Mouse (Mus musculus) gastrocnemius, postnatal 36 days (tissue): ENCODE data around the gene Fem1a. TPM values are rescaled to one million over a fixed set of nuclear protein-coding genes. Genes with fewer than 3 reads are reported as not detected.

Experiments
- DNase-seq, 2 experiments: peaks; one replicate each; pipeline ENCODE4 v3.0.0; 2022
- intact Hi-C: fragments of 180-260 bp; cut with DNase I; formaldehyde crosslinking; loops from one replicate; pipeline ENCODE4 v1.15.1; 2025
- long read RNA-seq, 2 experiments: library from polyadenylated mRNA; stranded (forward); transcript quantifications; one replicate each; pipeline ENCODE4 v2.0.0; 2021
- total RNA-seq, 2 experiments: library from RNA; stranded (reverse); gene quantifications; 2 replicates each; pipeline ENCODE4 v1.2.3; 2021

The Fem1a gene
- 100 to 1,000 TPM; 152 TPM for total RNA-seq
- long read RNA-seq, experiment 1, full-length matches to known transcripts = 251 of 260 reads
- long read RNA-seq, experiment 1, partial matches to known transcripts = 5 of 260 reads
- long read RNA-seq, experiment 1, other reads (novel, unspliced or antisense) = 4 of 260 reads
- long read RNA-seq, experiment 2, full-length matches to known transcripts = 293 of 305 reads
- long read RNA-seq, experiment 2, partial matches to known transcripts = 6 of 305 reads
- long read RNA-seq, experiment 2, other reads (novel, unspliced or antisense) = 6 of 305 reads

- DNase-seq = peak; percentile 82 to 88
- intact Hi-C loops = no loop called here
Observed at GRCm38 (mm10) chr17:56256239-56256881, at the start of gene Fem1a. Fem1a (plus strand) TSS chr17:56256810.

DNA sequence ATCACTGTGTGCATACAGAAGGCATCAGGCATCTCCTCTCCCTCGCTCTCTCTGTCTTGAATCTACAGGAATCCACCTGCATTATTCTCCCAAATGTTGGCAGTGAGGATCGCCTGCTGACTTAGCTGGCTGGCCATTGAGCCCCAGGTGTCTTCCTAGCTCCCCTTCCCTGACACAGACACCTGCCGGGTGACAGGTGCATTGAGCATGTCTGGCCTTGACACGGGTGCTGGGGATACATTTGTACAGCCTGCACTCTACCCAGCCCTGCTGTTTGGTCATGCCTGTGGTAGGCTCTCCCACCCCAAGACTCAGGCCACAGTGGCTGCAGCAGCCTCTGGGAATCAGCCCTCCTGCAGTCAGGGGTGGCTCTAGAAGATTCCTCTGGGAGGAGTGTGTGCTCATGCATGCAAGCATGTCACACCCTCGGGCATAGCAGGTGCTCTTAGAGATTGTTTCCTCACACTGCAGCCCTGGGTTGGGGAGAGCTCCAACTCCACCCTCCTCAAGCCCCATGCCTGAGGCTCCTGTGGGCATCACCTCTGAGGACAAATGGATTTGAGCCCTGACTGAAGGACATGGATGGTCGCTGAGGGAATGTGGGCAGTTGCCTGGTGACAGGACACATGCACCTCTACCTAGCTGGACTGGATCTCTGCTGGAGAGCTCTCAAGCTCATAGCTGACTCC, 49.5 kb upstream of the Fem1a start:
- intact Hi-C loops = loop anchor here (5.0 kb wide), 1 partner anchor 100 kb away; no protein-coding TSS in a partner anchor
- no peak for DNase-seq

DNA sequence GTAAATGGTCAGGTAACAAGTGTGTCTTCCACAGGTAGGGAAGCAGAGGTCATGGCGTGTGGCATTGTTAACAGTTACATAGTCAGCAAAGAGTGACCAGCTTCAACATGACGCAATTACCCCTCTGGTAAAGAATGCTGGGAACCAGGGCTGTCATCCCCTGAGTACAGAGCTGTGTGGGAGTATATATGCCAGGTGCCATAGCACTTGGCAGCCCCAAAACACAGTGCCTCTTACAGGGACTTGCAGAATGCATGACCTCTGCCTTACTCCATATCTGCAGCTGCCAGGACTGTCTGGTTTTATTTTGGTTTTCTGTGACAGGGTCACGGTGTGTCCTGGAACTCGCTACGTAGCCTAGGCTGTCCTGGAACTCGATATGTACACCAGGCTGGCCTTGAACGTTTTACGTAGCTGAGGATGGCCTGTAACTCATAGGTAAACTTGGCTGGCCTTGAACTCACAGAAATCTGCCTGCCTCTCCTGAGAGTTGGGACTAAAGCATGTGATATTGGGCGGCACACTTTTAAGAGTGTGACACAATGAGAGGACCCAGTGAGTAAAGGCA, 48.6 kb upstream of the Fem1a start:
- no peak for DNase-seq
- intact Hi-C loops = loop anchor here (5.0 kb wide), 1 partner anchor 99 kb away; no protein-coding TSS in a partner anchor

DNA sequence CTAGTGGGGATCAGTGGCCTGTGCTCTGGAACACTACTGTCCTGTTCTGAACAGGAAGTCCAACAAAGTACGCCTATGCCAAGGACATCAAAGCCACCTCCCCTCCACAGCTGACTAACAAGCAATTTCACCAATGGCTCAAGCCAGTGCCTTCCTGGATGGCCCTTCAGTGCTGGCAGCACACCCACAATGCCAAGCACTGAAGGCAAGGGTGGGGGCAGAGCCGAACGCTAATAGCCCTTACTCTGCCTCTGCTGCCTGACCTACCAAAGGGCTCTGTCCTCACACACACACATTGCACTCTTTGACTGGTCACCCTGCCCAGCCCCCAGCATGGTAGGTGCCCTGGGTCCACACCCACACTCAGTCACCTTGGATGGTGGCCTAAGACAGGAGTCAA, 47.8 kb upstream of the Fem1a start:
- intact Hi-C loops = loop anchor here (5.0 kb wide), 1 partner anchor 98 kb away; no protein-coding TSS in a partner anchor
- no peak for DNase-seq

- DNase-seq = no peak
- intact Hi-C loops = no loop called here
Observed at GRCm38 (mm10) chr17:56211090-56211489, 45.5 kb upstream of the Fem1a start.

- intact Hi-C loops = no loop called here
- DNase-seq = no peak
Observed at GRCm38 (mm10) chr17:56212676-56213075, 43.9 kb upstream of the Fem1a start.

- intact Hi-C loops = no loop called here
- DNase-seq = no peak
Observed at GRCm38 (mm10) chr17:56214229-56214628, 42.4 kb upstream of the Fem1a start.

DNA sequence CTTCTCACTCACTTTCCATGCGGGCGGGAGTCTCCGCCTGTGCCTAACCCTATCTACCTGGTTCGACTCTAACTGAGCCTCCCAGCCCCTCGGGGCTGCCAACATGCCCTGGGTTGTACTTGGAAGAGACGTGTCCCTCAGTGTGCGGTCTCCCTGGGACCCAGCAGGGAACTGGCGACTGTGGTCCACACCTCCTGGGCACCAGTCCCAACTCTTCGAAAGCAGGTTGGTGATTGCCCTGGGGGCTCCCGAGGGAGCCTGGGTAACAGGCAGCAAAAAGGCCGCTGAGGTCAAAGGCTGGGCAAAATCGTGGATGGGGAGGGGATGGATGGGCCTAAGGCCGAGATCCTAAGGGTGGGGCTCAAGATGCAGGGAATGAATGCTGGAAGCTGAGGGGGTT, 38.9 kb upstream of the Fem1a start:
- intact Hi-C loops = loop anchor here (5.0 kb wide), 1 partner anchor 35 kb away; no protein-coding TSS in a partner anchor
- no peak for DNase-seq

DNA sequence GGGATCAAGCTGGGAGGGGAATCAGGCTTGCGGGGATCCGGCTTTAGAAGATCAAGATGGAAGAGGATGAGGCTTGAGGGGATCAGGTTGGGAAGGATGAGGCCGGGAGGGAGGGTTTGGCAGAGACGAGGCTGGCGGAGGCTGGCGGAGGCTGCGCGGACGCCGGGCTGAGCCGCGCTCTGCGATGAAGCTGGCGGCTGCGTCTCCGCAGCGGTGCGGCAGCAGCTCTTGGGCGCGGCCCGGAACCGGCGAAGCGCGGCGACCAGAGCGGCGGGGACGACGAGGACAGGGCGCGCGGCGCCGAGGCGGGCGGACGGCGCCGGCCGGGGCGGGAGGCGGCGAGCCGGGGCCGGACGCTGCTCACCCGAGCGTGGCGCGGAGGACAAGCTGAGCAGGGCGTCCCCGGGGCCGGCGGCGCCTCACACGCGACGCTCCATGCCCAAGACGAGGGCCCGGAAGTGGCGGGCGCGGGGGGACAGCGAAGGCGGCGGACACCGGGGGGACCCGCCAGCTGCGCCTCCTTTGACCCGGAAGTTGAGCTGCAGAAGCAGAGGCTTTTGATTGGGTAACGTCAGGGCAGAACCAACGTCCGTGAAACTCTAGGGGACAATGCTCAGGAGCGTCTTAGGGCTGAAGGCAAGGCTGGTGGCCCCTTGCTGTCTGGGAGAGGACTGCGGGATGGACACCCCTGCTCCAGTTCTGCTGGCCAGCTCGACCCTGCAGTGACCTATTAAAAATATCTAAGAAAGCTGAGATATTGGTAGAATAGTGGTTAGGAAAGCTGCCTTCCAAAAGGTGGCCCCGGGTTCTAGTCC, 38.0 kb upstream of the Fem1a start, which contains the start of gene Dpp9:
Gene Dpp9 (minus strand): TSS at position 529 of the 815 bp plus-strand sequence.
- peak; percentile 80 to 85 for DNase-seq
- intact Hi-C loops = loop anchor here (5.0 kb wide), 1 partner anchor 34 kb away; no protein-coding TSS in a partner anchor

DNA sequence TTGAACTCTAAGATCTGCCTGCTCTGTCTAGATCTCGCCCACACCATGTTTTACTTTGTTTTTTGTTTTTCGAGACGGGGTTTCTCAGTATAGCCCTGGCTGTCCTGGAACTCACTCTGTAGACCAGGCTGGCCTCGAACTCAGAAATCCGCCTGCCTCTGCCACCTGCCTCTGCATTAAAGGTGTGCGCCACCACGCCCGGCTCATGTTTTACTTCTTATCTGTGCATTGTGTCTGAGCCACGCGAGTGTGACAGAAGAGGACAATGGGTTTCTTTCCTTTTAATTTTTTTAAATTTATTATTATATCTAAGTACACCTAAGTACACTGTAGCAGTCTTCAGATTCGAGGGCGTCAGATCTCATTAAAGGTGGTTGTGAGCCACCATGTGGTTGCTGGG, 37.4 kb upstream of the Fem1a start:
- intact Hi-C loops = loop anchor here (5.0 kb wide), 1 partner anchor 33 kb away; no protein-coding TSS in a partner anchor
- DNase-seq = no peak

DNA sequence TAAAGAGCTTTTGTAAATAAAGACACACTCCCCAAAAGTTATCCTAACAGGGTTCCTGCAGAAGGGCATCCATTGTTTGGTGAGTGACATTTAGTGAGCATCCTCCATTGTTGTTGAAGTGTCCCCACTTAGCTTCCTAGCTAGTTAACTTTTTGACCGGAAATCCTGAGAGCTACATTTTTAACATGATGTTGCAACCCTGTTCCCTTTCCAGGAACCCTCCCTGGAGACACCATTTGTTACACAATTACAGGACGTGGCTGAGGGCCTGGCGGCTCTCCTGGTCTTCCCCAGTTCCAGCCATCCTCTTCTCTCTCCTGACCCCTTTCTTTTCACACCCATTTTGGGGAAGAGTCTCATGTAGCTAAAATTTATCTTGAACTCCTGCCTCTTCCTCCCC, 36.8 kb upstream of the Fem1a start:
- DNase-seq = peak in 1 of 2 experiments; percentile 72
- intact Hi-C loops = loop anchor here (5.0 kb wide), 1 partner anchor 32 kb away; no protein-coding TSS in a partner anchor

DNA sequence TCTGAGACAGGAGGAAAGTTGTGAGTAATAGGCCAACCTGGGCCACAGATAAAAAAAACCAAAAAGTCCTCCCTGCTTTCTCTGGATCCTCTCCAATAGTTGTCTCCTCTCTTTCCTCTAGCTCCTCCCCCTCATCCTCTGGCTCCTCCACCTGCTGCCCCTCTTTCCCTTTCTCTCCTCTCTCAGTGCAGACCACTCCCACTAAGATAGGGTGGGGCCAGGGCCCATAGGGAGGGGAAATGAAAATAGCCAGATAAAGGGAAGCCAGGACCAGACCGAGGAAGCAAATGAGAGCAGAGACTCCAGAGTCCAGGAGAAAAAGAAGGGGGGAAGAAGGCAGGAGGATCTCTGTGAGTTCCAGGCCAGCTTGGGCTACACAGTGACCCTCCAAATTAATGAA, 31.7 kb upstream of the Fem1a start:
- intact Hi-C loops = no loop called here
- DNase-seq = no peak

GRCm38 (mm10) chr17:56226566-56226965, 30.0 kb upstream of the Fem1a start:
- intact Hi-C loops = no loop called here
- DNase-seq = no peak

DNA sequence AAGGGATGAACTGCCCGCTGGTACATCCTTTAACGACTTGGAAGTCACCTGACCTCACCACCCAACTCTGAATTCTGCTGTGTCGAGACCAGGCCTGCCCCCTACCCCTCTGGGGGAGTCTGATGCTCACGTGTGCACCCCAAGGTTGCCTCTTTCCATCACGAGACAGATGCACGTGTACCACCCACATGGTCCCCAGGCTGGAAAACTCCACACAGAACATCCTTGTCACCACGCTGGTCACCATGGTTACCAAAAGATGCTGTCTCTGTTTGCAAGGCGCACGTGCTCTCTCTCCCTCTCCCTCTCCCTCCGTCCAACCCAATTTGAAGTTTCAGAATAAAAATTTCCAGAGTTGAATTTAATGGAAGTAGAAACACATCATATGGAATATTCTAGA, 26.7 kb upstream of the Fem1a start:
- no peak for DNase-seq
- intact Hi-C loops = no loop called here

- intact Hi-C loops = no loop called here
- DNase-seq = no peak
Observed at GRCm38 (mm10) chr17:56233389-56233788, 23.2 kb upstream of the Fem1a start.

DNA sequence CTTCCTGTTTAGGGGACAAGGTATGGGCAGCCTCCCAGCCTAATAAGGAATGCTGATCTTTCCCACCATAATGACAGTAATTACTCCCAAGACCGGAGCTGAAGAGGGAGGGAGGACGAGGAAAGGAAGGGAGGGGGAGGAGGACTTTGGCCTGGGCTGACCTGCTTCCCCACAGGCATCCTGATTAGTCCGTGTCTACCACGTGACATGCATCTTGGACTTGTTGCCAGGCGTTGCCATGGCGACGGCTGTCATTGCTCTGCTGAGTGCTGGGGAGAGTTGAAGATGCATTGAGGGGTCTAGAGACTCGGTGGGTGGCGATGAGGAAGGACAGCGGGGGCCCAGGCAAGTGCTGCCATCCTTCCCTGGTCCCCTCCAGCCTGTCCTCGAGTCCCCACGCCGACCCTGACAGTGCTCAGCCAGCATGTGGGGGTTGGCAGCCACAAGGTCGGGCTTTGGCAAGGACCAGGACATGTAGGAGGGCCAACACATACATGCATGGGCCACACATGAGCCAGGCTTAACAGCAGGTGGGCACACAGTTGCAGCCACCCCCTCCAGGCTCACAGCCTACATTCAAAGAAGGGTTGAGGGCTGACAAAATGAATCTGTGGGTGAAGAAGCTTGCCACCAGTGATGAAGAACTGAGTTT, 22.7 kb upstream of the Fem1a start:
- intact Hi-C loops = no loop called here
- no peak for DNase-seq

- DNase-seq = peak; percentile 81 to 85
- intact Hi-C loops = no loop called here
Observed at GRCm38 (mm10) chr17:56241541-56242401, 14.8 kb upstream of the Fem1a start.

DNA sequence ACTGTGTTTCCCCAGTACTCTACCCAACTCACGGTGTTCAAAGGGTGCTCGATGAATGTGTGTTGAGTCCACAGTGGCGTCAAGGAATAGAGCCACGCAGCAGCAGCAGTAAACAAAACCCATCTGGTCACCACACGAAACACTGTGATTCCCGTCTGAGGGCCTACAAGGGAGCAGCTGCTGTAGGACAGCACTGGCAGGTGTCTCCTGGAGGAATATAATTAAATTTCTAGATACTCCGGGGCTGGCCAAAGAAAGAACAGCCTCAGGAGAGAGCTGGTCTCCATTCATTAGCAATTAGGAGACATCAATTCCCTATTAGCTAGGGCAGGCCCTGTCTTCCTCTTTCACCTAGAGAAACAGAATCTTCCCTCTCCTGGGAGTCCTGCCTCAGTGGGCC, 11.0 kb upstream of the Fem1a start:
- no peak for DNase-seq
- intact Hi-C loops = no loop called here
